Mouse (Mus musculus) Patski (cell line): ENCODE data around the gene Tgm2. TPM values are rescaled to one million over a fixed set of nuclear protein-coding genes. Genes with fewer than 3 reads are reported as not detected.
A peak's percentile ranks its signal among the peaks of the same experiment; 100 is the strongest.

ENCODE experiments used
- ATAC-seq: fragments of 100-300 bp; one replicate; pipeline ENCODE4 v1.8.0; 2021
- CTCF ChIA-PET: fragments of 350-600 bp; sonication (Branson Sonifier 250); formaldehyde crosslinking; loops from one replicate; lab custom pipeline; 2022; ENCODE audit warnings: inconsistent platforms; lab: Charles Lee
- POLR2A ChIA-PET: fragments of 350-600 bp; sonication (Branson Sonifier 250); formaldehyde crosslinking; loops from one replicate; lab custom pipeline; 2022; ENCODE audit warnings: antibody characterized with exemption, inconsistent platforms; lab: Charles Lee
- DNase-seq: peaks from one replicate; pipeline ENCODE4 v3.0.0-alpha.2; 2011; ENCODE audit warnings: low read depth, low spot score
- H3K27me3 ChIP-seq: fragments of 371-371 bp; one replicate; pipeline ENCODE4 v1.5.1; 2021
- CTCF ChIP-seq: fragments of 100-300 bp; IDR thresholded peaks from one replicate; pipeline ENCODE4 v1.5.1; 2021
- in situ Hi-C: fragments of 300-500 bp; cut with MboI; formaldehyde crosslinking; loops from 3 replicates; pipeline ENCODE4 v1.11.1; 2018; ENCODE audit warnings: low pct_unique_long_range_greater_than_20kb, mixed read lengths
- polyA plus RNA-seq: library from polyadenylated mRNA; unstranded; gene quantifications from one replicate; pipeline ENCODE4 v1.2.3, GENCODE M21; 2021

Tgm2 gene
- polyA plus RNA-seq, 1 experiment from 2014 or later, result 113 TPM

DNA sequence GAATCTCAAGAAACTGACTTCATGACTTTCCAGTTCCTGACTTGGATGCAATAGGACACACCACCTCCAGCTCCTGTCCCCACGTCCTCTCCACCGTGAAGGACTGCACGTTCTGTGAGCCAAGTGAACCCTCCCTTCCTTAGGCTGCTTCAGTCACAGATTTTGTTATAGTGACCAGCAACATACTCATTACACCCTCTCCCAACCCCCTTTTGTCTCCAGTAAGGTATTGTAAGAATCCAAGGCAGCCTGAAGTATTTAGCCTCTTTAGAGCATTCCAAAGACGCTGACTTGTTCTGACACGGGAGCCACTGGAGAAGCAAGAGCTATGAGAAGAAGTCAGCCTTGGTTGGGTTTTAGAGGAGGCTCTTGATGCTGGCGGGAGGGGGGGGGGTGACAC, 23.1 kb upstream of the Tgm2 start:
- POLR2A ChIA-PET, result no interaction called here
- H3K27me3 ChIP-seq, result no peaks in the 10 kb centered on the region
- in situ Hi-C loops, result no loop called here
- ATAC-seq (peak; percentile 22), DNase-seq (no peak)
- CTCF ChIA-PET, result interaction anchor here (1.4 kb wide), 1 partner anchor 26 kb away, joined by 3 read pairs; no protein-coding TSS in a partner anchor
- no peak for TF ChIP-seq CTCF

DNA sequence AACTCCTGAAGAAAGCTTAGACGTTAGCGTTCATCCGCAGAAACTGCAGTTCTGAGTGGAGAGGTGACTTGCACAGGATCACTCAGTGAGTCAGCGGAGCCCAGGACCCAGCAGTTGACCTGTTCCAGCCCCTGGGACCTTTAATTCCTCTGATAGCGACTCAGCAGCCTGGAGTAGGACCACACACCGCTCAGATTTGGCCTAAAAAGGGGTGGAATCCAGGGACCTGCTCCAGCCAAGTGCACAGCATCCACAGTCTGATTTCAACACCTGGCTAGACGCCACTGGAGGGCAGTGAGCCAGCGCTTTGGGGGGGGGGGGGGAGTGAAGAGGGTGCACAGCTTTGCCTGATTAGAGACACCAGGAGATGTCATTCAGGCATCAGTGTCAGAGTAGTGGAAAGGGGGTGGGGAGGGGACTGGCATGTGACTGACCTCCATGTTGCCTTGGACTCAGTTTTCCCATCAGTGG, 22.5 kb upstream of the Tgm2 start:
- POLR2A ChIA-PET, result interaction anchor here (0.6 kb wide), 1 partner anchor 112 kb away, joined by 3 read pairs; no protein-coding TSS in a partner anchor
- peak; percentile 72 for ATAC-seq

DNA sequence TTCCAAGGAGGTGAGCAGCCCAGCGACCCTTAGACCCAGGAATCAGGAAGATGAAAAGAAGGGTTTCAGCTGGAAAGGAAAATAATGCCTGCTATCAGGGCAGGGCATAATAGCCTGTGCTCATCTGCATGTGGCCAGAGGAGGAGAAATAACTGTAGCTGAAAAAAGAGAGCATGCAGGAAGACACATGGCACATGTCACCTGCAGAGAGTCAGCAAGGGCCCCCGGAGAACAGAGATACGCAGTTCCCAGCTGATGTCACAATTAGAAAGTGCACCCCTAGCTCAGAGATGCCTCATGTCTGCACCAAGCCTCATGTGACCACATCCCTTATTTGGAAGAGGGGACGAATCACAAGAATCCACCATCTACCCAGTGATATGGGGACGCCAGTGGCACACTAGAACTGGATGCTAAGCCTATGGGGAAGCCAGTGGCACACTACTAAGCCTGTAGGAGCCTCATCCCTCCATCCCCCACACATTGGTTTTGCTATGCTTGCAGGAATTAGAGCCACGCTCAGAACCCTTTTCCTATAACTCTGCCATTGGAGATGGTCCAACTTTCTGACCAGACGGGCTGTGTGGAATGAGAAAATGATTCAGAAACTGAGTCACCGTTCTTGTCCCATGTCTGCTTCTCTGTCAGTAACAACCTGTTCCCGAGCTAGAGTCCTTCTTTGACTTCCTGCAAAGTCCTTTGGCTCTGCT, 21.4 kb upstream of the Tgm2 start:
- DNase-seq, result peak; percentile 87
- TF ChIP-seq CTCF, result no peak
- H3K27me3 ChIP-seq, result no peaks in the 10 kb centered on the region
- in situ Hi-C loops, result no loop called here
- POLR2A ChIA-PET, result no interaction called here
- ATAC-seq, result peak; percentile 34
- CTCF ChIA-PET, result interaction anchor here (2.3 to 2.8 kb wide), 2 partner anchors 12 to 13 kb away, joined by 9 to 17 read pairs; no protein-coding TSS in a partner anchor

More for the DNA sequence above, 22.5 kb upstream of the Tgm2 start:
- in situ Hi-C loops, result no loop called here
- CTCF ChIA-PET, result interaction anchor here (1.4 kb wide), 1 partner anchor 26 kb away, joined by 3 read pairs; no protein-coding TSS in a partner anchor
- TF ChIP-seq CTCF, result no peak
- DNase-seq, result peak; percentile 81
- H3K27me3 ChIP-seq, result no peaks in the 10 kb centered on the region

DNA sequence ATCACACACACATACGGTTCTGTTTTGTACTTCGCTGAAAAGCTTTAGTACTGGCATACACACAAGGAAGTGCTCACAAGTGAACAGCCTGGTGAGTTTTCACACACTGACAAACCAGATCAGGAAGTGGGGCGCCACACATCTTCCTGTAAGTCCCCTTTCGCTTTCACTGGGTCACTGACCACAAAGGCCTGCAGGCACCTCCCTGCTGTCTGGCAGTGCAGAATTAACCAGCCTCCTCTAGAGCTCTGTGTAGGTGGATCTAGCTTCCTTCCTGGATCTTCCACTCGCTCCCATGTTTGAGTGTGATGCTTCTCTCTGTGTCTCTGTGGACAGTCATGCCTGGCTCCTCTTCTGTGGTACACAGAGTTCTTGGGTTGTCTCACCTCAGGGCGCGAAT, 20.4 kb upstream of the Tgm2 start:
- CTCF ChIA-PET, result interaction anchor here (0.9 to 2.8 kb wide), 4 partner anchors 11 to 43 kb away, joined by 3 to 17 read pairs (median 6); no protein-coding TSS in a partner anchor
- ATAC-seq (no peak), DNase-seq (no peak)
- POLR2A ChIA-PET, result interaction anchor here (0.8 kb wide), 1 partner anchor 24 kb away, joined by 4 read pairs; no protein-coding TSS in a partner anchor
- in situ Hi-C loops, result no loop called here
- no peaks in the 10 kb centered on the region for H3K27me3 ChIP-seq
- no peak for TF ChIP-seq CTCF

DNA sequence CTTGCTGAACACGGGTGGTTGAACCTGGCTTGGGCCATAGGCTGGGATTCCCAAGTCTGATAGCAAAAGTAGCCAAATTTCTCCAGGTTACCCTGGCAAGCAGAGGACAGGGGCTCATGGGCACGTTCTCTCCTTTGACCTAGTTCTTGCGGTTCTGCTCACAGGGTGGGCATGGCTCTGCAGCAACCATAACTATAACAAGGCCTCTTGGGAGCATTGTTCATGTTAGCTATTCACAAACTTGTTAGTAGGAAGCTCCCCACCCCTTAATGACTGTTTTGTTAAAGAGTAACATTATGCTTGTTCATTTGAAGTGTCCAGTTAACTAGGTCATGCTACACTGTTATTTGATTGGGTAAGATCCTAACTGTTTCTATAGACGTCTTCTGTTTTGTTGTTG, 19.5 kb upstream of the Tgm2 start:
- CTCF ChIA-PET, result interaction anchor here (1.8 to 2.8 kb wide), 3 partner anchors 11 to 26 kb away, joined by 3 to 17 read pairs (median 9); no protein-coding TSS in a partner anchor
- TF ChIP-seq CTCF, result no peak
- H3K27me3 ChIP-seq, result no peaks in the 10 kb centered on the region
- ATAC-seq (no peak), DNase-seq (no peak)
- in situ Hi-C loops, result no loop called here
- POLR2A ChIA-PET, result no interaction called here

DNA sequence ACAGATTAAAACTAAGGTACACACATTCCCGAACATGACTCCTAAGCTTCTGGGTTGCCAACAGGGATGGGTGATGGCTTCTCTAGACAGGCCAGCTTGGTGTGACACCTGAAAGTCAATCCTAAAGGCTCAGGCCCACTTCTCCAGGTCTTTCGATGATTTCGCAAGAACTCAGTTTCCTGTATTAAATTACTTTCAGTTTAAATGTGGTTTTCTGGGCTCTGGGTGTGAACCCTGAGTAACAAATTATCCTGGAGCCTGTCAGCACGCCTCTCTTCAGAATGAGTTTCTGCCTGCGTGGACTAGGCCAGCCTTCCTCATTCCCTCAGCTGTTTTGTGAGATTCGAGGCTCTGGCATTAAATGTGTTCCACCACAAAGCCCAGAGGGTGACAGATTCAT, 16.8 kb upstream of the Tgm2 start:
- ChIA-PET POLR2A (interaction anchor here (1.0 kb wide), 1 partner anchor 31 kb away, joined by 3 read pairs; no protein-coding TSS in a partner anchor), CTCF (interaction anchor here (2.0 kb wide), 1 partner anchor 9 kb away, joined by 7 read pairs; no protein-coding TSS in a partner anchor)
- in situ Hi-C loops, result no loop called here
- no peak for ATAC-seq
- no peak for TF ChIP-seq CTCF
- DNase-seq, result no peak
- H3K27me3 ChIP-seq, result no peaks in the 10 kb centered on the region

DNA sequence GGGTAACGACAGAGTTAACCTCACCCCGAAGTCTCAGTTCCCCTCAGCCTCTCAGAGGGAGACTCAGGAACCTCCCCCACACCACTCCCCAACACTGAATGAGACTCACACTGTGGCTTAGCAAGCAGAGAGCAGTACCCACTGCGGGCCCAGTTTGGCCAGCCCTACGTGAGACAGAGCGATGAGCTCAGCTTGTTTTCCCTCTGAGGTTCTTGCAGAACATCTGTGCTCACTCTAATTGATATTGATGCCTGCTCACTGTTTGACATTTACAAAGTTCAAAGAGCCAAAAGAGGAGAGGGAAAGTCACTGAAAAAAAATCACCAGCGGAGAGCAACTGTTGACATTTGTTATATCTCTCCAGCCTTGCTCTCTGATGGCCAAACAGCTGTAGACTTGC, 15.5 kb upstream of the Tgm2 start:
- no peaks in the 10 kb centered on the region for H3K27me3 ChIP-seq
- ChIA-PET POLR2A (no interaction called here), CTCF (interaction anchor here (0.8 to 2.0 kb wide), 2 partner anchors 7 to 10 kb away, joined by 3 to 7 read pairs; no protein-coding TSS in a partner anchor)
- in situ Hi-C loops, result no loop called here
- no peak for TF ChIP-seq CTCF
- DNase-seq (no peak), ATAC-seq (no peak)

DNA sequence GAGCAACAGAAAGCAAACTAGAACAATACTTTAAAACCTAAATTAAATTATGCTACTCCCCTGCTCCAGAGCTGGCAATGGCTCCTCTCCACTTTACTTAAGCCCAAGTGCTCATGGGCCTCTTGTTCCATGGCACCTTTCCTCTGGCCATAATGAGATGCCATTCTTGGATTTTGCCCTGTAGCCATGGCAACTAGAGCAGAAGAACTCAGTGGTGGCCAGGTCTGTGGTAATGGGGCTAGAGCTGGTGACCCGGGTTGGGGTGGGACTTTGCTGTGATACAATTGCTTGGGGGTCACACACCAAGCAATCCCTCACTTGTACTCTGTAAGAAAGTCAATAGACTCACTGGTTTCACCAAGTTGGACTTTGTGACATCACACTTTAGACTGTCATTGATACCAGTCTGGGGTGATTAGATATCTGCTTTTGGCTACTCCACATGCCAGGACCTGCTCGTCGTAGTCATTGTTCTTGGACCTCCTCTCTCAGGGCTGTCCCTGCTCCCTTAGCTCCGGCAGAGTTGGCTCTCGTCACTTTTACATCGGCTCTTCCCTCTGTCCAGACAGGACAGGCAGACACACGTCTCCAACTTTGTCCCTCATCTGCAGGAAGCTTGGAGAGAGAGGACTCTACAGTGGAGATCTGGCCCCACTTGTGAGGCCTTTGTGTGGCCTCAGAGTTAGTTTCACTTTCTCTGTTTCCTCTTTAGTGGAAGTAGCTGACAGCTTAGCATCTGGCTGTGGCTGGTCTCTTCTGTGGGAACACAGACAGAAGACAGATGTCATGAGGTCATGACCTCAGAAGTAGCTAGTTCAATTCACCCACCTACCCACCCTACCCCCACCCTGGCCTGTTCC, 13.4 kb upstream of the Tgm2 start:
- TF ChIP-seq CTCF, result no peak
- in situ Hi-C loops, result no loop called here
- POLR2A ChIA-PET, result no interaction called here

DNA sequence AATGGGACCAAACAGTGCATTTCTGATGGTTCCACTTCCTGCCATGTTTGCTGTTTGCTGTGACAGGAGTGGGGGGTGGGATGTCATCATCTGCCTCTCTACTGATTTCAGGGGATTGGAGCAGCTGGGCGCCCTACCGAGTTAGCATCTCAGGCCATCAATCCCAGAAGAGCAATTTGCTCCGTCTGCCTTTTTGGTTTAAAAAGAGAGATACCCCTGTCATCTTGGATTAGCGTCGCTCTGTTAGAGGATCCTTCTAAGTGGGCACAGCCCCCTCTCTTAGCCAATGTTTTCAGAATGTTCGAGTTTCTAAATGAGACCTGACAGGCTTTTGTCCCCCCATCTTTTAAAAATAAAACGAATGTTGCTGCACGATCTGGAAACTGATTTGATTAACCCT, 11.4 kb upstream of the Tgm2 start:
- no peaks in the 10 kb centered on the region for H3K27me3 ChIP-seq
- ATAC-seq (no peak), DNase-seq (no peak)
- CTCF ChIA-PET, result no interaction called here
- in situ Hi-C loops, result no loop called here
- no peak for TF ChIP-seq CTCF
- POLR2A ChIA-PET, result no interaction called here

More for the DNA sequence above, 13.4 kb upstream of the Tgm2 start:
- ATAC-seq (no peak), DNase-seq (no peak)
- no peaks in the 10 kb centered on the region for H3K27me3 ChIP-seq
- CTCF ChIA-PET, result interaction anchor here (0.8 to 1.5 kb wide), 2 partner anchors 30 to 35 kb away, joined by 3 read pairs; no protein-coding TSS in a partner anchor

DNA sequence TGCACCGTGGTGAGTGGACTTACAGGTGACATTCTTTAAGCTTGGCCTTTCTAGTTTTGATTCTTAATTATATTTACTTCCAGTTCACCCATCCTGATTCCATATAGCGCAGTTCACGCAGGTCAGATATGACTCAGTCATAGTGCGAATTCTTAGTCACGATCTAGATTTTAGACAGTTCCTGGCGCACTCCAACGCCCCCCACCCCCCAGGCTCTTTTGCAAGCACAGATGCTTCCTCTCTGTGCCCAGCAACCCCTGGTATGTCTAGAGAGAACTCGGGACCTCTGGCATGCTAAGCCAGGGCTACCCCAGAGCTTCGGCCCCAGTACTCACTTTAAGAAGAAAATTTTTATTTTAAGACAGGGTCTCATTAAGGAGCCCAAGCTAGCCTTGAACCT, 10.3 kb upstream of the Tgm2 start:
- in situ Hi-C loops, result no loop called here
- DNase-seq (no peak), ATAC-seq (no peak)
- TF ChIP-seq CTCF, result no peak
- CTCF ChIA-PET, result interaction anchor here (1.3 to 4.0 kb wide), 3 partner anchors 10 to 50 kb away, joined by 3 to 17 read pairs (median 4); no protein-coding TSS in a partner anchor
- POLR2A ChIA-PET, result interaction anchor here (1.0 kb wide), 1 partner anchor 39 kb away, joined by 3 read pairs; no protein-coding TSS in a partner anchor
- H3K27me3 ChIP-seq, result no peaks in the 10 kb centered on the region
